Mouse (Mus musculus) retina, embryonic 14.5 days (tissue): Measurements from ENCODE around the gene Vill.

Experiments used
- DNase-seq: peaks from one replicate; pipeline ENCODE4 v3.0.0-alpha.2; 2015; ENCODE audit warnings: low spot score

The Vill gene

DNA sequence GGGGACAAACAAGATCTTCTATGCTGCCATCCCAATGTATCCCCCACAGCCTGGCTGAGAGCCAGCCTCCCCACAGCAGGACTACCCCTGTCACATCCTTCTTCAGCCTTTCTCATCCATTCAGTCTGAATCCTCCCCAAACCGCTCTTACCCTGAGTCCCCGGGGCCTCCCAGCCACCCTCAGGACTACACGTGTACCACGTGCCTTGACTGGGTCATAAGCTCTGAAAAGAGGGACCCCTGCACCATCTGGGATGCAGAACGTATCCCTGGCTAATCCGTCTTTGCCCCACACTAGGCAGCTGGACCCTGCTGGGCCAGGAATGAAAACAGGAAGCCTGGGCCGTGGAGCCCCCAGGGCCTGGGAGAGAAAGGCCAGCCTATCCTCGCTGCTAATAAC lies 29.5 kb downstream of the Vill start:
- DNase-seq = peak; percentile 57

DNA sequence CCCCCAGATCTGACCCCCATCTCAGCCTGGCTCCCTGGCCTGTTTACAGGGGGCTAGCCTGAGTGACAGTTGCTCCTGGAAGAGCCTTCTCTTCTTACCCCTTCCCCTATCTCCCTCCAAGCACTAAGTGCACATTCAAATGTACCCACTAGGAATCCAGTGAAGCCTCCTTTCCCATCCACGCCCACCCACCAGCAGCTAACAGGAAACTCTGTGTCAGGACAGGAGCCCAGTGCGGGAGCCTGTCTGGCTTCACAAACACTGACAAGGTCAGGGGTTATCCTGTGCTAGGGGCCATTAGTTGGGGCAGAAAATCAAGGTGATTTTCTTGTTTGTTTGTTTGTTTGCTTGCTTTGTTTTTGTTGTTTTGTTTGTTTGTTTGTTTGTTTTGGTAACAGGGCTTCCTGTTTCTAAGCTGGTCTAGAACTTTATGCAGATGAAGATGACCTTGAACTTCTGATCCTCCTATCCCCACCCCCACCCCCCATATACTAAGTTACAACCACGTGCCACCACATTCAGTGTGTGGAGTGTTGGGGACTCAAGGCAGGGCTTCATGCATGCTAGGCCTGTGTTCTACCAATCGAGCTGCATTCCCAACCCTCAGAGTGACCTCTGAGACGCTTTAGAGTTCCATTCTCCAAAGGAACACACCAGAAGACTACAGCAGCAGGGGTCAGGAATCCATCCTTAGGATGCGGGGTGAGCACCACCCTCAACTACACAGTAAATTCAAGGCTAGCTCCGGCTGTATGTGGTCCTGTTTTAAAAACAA lies 30.3 kb downstream of the Vill start:
- no peak for DNase-seq

- no peak for DNase-seq
These were observed 31.4 kb downstream of the Vill start for GRCm38 (mm10) chr9:119083966-119084365.

DNA sequence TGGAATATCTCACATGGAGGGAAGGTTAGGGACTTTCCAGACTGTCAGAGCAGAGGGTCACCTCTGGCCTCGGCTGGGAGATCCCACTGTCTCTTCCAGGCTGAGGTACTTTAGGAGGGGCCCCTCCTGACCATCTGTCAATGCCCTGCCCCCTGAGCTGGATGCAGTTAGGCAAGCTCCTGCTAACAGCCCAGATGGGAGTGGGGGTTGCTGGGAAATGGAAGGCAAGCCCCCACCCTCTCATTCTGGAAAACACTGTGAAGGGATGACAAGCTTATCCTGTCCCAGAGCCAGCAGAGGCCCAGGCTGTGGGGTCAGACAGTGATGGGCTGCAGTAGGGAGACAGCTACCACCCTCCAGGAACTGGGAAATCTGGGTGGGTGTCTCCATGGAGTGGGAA lies 33.9 kb downstream of the Vill start:
- DNase-seq = peak; percentile 29

- DNase-seq = no peak
These were observed 34.7 kb downstream of the Vill start for GRCm38 (mm10) chr9:119087309-119087708.

GRCm38 (mm10) chr9:119088148-119088801 lies 35.7 kb downstream of the Vill start:
- DNase-seq = peak; percentile 88

- DNase-seq = no peak
These were observed 36.9 kb downstream of the Vill start for GRCm38 (mm10) chr9:119089437-119089836.

DNA sequence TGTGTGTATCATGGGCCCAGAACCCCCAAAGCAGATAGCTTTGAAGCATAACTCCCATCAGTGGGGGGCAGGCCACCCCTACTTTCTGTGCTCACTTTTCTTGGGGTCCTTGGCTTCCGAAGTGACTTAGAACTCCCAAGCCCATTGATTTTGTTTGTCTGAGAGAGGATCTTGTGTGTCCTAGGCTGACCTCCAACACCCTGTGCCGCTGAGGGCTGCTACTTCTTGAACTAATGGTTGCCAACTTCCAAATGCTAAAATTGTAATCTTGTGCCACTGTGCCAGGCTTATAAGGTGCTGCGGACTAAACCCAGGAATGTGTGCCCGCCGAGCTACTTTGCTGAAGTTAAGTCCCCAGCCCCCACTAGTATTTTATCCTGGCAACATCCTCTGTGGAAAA lies 37.9 kb downstream of the Vill start:
- DNase-seq = no peak

DNA sequence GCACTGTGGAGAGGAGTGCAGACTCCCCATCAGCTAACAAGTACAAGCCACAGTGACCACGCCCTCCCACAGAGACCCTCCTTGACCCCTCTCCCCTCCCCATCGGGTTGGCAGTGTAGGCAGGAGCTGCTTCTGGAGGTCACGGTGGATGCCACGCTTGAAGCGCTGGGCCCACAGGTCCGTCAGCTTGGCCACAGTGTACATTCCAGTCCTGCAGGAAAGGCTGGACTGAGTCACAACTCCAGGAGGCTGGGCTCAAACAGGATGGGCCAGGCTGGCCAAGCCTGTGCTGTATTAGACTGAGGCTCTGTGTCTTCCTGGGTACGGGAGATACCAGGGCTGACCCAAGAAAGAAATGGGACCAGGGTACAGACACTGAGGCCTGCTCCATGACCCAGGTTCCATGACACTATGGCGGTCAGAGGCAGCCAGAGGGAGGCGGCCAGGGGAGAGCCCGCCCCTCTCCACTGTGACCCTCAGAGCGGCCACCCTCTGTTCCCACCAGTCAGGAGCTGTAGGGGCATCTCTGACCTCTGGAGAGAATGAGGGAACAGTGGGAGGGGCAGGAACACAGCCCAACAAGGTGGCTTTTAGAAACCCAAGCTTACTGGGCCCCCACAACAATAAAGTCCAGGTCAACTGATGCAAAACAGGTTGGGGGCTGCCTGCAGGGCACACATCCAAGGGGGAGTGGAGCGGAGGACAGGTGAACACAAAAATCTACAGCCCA lies 39.2 kb downstream of the Vill start:
- no peak for DNase-seq

- DNase-seq = no peak
These were observed 40.2 kb downstream of the Vill start for GRCm38 (mm10) chr9:119092473-119093418.

- DNase-seq = peak; percentile 65
These were observed 41.1 kb downstream of the Vill start, which contains the start of gene Plcd1 for GRCm38 (mm10) chr9:119093419-119094295. Gene Plcd1, minus strand, starts transcription at chr9:119093502.

DNA sequence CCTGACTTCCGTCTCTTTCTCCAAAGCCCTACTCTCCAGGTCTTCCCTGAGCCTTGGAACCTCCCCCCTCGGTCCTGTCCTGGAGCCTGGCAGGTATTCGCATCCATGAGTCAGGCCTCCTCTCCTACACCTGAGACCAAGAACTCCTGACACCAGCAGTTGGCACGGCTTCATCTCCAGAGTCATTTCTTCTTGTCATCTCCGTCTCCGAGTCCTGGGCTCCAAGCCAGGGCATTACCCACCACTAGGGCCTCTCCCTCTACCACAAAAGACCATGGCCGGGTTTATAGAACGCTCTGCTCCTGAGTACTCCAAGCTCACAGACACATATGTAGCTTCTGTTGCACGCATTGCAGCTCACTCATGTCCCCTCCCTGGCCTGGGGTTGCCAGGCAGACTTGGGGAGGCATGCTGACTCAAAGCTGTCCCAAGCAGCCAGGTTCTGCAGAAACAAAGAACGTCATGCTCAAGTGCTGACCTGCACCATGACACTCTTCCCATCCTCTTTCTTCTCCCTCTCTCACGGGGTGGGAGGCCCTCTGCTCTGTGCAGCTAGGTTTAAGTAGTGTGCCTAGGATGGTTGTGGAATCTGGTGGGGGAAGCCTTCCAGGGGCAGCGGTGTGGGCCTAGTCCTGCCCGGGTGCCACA lies 42.0 kb downstream of the Vill start:
- DNase-seq = no peak

DNA sequence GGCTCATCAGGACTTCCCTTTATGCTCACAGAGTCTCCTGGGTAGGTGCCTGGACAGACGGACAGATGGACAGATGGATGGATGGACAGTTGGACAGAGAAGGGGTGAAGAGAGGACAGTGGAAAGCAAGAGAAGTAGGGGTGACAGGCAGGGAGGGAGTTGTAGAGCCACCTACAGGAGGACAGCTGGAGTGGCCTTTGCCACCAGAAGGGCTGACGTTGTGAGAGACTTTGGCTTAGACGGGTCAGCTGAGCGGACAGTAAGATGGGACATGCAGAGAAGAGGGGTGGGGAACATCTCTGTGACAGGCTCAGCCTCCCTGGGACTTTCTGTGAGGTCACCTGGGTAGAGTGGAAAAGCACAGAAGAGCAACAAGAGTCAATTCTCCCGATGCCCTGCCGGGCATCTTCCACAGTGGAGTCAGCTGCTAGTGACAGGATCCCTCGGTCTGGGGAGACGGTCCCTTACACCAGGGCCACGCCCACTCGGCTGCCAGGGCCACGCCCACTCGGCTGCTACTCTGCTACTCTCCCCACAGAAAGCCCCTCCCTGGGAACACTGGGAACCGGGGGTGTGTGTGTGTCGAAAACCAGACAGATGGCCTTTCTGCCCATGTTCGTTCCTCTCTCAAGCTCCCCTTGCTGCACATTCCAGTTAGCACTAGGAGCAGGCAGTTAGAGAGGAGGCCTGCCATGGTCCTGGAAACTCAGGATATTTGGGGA lies 47.8 kb downstream of the Vill start:
- peak; percentile 69 for DNase-seq

DNA sequence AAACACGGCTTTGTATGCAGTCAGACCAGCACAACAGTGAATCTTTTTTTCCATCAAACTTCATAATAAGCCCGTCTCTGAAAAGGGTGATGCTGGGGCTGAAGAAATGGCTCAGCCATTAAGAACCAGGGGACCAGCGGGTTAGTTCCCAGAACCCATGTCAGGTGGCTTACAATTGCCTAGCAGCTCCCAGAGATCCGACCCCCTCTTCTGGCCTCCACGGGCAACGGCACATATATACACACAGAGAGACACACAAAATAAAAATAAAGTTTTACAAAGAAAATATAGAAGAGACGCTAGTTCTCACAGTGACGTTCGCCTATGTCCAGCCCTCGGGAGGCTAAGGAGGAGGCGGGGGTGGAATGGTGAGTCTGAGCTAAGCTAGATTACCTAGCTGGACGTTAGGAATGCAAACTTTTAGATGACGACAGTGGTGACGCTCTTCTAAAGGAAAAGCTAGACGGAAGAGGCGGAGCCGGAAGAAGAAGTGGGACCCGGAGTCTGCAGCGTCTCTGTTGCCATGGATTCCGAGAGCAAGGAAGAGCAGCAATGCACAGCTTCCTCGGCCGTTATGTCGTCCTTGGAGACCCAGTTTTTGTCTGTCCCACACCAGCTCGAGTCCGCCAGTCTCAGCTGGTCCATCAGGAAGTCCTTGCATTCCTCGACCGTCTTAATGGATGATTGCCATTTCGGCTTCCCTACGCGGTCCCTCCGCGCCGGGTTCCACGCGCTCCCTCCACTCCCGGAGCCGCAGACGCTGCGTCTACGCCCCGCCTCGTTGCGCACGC lies 49.6 kb downstream of the Vill start, which contains the start of gene Dlec1:
Gene Dlec1 (plus strand): TSS at position 487 of the 791 bp plus-strand sequence.
- DNase-seq = peak; percentile 82

DNA sequence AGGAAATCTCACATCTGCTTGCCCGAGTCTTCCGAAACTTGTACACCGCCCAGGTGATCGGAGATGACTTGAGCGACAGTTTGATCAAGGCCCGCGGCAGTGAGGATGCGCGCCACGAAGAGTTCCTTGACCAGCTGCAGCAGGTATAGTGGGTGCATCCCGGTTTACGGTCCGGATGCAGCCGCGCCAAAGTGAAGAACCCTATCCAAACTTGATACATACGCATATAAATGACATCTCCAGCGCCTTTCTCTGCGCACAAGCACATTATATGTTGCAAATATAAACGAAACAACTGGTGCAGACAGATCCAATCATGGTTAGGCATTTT lies 50.2 kb downstream of the Vill start:
- DNase-seq = no peak

DNA sequence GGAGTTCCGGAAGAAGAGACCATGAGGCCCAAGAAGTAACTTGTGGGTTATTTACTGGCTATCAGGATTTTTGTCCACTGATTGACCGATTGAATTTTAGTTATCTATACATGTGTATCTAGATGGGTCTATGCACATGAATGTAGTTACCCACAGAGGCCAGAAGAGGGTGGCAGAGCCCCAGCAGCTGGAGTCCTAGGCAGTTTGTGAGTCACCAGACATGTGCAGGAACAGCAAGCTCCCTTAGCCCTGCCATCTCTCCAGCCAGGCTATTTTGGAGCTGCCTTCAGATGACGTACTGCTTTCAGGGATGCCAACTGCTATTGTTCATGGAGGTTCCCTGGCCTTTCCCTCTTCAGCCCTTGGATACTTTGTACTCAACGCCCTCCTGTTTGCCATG lies 55.0 kb downstream of the Vill start:
- peak; percentile 52 for DNase-seq

- no peak for DNase-seq
These were observed 57.2 kb downstream of the Vill start for GRCm38 (mm10) chr9:119109685-119110353.

DNA sequence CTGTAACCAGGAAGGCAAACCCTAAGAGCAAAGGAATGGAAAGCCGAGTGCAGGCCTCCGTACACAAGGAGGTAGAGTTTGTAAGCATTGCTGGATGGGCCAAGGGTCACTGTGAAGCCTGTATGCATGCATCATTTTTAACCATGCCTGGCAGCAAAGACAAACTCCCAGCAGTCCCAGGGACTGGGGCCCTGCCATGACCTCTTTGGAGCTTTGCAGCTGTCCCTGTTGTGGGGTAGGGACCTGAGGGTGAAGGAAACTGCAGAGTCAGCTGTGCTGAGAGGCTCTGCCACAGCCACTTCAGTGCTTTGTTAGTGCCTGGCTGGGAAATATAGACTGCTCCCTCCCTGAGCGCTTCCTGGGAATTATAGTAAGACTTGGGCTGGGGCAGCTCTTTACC lies 58.1 kb downstream of the Vill start:
- DNase-seq = peak; percentile 55
